Mouse (Mus musculus): ENCODE results near the gene Adamts17. TPM values are rescaled to one million over a fixed set of nuclear protein-coding genes. Genes with fewer than 3 reads are reported as not detected.

Gene Adamts17
- 4.9 and 5.4 TPM in 2 replicates for polyA plus RNA-seq (2015; fragmentation: Nextera tagmentation; extraction: Ambion mirVana)

DNA sequence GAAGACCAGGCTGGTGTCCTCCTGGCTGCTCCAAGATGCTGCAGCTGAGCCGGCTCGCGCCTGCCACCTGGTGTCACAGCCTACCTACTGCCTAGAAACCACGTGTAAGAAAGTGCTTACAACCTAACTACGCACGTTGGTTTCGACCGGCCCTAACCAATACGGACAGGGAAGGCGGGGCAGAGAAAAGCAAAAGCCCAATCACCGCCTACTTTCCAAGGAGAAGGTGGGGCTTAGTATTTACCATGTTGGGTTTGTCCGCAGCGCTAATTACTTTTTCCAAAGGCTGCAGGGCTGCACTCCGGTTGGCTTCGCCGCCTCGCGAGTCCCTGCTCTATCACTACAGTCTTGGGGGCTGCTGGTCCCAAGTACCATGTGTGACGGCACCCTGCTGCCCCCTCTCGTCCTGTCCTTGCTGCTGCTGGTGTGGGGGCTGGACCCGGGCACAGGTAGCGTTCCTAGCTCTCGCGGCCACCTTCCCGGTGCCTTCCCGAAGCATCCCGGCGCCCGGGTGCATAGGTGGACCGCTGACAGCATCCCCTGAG lies at the start of gene Adamts17:
TSS of gene Adamts17 (plus strand) at position 273 of the 545 bp plus-strand sequence.

Other genes starting within 250 kb of the Adamts17 start
- gene Asb7, start 150.1 kb upstream of the Adamts17 start, polyA plus RNA-seq (2015; fragmentation: Nextera tagmentation; extraction: Ambion mirVana): 9.7 and 12.7 TPM in 2 replicates
- gene Lins1, start 149.8 kb upstream of the Adamts17 start, polyA plus RNA-seq (2015; fragmentation: Nextera tagmentation; extraction: Ambion mirVana): 10.3 and 13.1 TPM in 2 replicates
- gene Cers3, start 96.2 kb upstream of the Adamts17 start, polyA plus RNA-seq (2015; fragmentation: Nextera tagmentation; extraction: Ambion mirVana): 0.34 and 0.74 TPM in 2 replicates